Mouse (Mus musculus) cerebellum, adult 2 months (tissue): ENCODE measurements around the gene Ston1.

ENCODE experiments used
- CTCF ChIP-seq: fragments of 200-500 bp; IDR thresholded peaks from 2 replicates; pipeline ENCODE4 v1.5.1; 2011; ENCODE audit warnings: low read depth, mild to moderate bottlenecking, control low read depth, low read length, moderate library complexity, borderline replicate concordance; ENCODE audit not compliant: insufficient read depth
- POLR2A ChIP-seq: fragments of 200-500 bp; IDR thresholded peaks from 2 replicates; pipeline ENCODE4 v1.6.1; 2011; ENCODE audit warnings: low read length, control low read depth, borderline replicate concordance; ENCODE audit not compliant: insufficient read depth

- no peak for TF ChIP-seq CTCF
- TF ChIP-seq POLR2A, result no peak
These were observed 90.7 kb downstream of the Ston1 start for GRCm38 (mm10) chr17:88688226-88688625.
